Mouse (Mus musculus) neural tube, embryonic 12.5 days (tissue): ENCODE measurements around the gene Capns2. TPM values are rescaled to one million over a fixed set of nuclear protein-coding genes. Genes with fewer than 3 reads are reported as not detected.
A peak's percentile ranks its signal among the peaks of the same experiment; 100 is the strongest.

Source experiments
- ATAC-seq: fragments of 200-750 bp; cut with Nextera tagmentation; 2 replicates; pipeline ENCODE4 v1.8.0; 2017; ENCODE audit warnings: low read depth, mild to moderate bottlenecking, moderate TSS enrichment, moderate library complexity; ENCODE audit not compliant: low FRiP score
- H3K27ac ChIP-seq: fragments of 300-500 bp; sonication (generic); 2 replicates; pipeline ENCODE4 v1.5.1; 2016
- H3K27me3 ChIP-seq: fragments of 300-500 bp; sonication (generic); replicated peaks from 2 replicates; pipeline ENCODE4 v1.6.1; 2016; ENCODE audit warnings: mild to moderate bottlenecking
- H3K36me3 ChIP-seq: fragments of 300-500 bp; sonication (generic); 2 replicates; pipeline ENCODE4 v1.6.1; 2016; ENCODE audit warnings: mild to moderate bottlenecking
- H3K4me1 ChIP-seq: fragments of 300-500 bp; sonication (generic); 2 replicates; pipeline ENCODE4 v1.6.1; 2016
- H3K4me2 ChIP-seq: fragments of 300-500 bp; sonication (generic); replicated peaks from 2 replicates; pipeline ENCODE4 v1.6.1; 2016; ENCODE audit warnings: mild to moderate bottlenecking
- H3K4me3 ChIP-seq: fragments of 300-500 bp; sonication (generic); 2 replicates; pipeline ENCODE4 v1.5.1; 2016
- H3K9ac ChIP-seq: fragments of 300-500 bp; sonication (generic); 2 replicates; pipeline ENCODE4 v1.6.1; 2016; ENCODE audit warnings: mild to moderate bottlenecking
- H3K9me3 ChIP-seq: fragments of 300-500 bp; sonication (generic); 2 replicates; pipeline ENCODE4 v1.6.1; 2016; ENCODE audit warnings: mild to moderate bottlenecking
- WGBS: fragments of 180-500 bp; shearing (Covaris S2); methylation state at CpG from one replicate; pipeline ENCODE4 v1.1.7; 2016; 5-methylcytosine and 5-hydroxymethylcytosine counted together
- polyA plus RNA-seq: library from polyadenylated mRNA; unstranded; fragments of >200 nt; fragmentation: Nextera tagmentation; extraction: Ambion mirVana; gene quantifications from 2 replicates; pipeline ENCODE4 v1.2.1, GENCODE M21; 2016

The Capns2 gene
- 0.32 and 0.47 TPM in 2 replicates for polyA plus RNA-seq

GRCm38 (mm10) chr8:92901107-92901506 is at the start of gene Capns2:
TSS of gene Capns2 (plus strand) at chr8:92901407.
- Histone ChIP-seq H3K4me3 (no peak within 1 kb of the TSS), H3K27me3 (no peaks in the 10 kb centered on the region), H3K4me1 (no peaks in the 10 kb centered on the region), H3K36me3 (no peaks in the 10 kb centered on the region), H3K4me2 (no peak within 1 kb of the TSS), H3K9me3 (no peaks in the 10 kb centered on the region), H3K27ac (no peak within 1 kb of the TSS), H3K9ac (no peak within 1 kb of the TSS)
- 93% methylated on average over 5 of the region's 5 CpGs for WGBS
- no peak for ATAC-seq

DNA sequence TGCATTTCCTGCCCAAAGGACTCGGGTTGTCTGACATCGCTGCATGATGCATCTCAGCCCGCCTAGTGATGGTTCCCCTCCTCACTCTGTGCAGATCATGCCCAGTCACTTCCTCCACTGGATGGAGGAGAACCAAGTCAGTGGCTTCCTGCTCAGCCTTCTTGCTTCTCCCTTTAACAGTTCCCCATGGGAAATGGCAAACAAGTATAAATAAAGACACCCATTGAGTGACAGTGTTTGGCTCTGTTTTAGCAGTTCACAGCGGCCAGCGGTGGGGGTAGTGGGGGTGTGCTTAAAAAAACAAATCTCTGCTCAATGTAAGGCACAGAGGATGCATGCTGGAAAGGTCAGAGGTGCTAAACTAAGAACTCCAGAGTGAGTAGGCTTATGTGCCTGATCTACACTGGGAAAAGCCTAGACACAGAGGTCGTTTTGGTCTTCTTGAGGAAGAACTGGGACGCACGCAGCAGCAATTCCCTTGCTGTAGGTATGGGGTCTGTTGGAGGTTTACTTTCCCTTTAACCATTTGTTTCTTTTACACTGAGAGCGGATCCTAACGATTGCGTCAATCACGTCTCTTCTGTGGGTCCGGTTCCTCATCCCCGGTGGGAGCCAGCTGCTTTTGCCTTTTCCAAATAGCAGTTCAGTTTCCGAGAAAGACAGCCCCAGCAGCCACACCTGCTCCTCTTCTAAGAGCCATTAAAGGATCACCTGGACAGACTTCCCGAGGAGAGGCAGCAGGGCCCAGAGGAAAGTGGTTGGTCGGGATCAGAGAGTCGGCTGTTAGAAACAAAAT is 47.8 kb upstream of the Capns2 start:
- Histone ChIP-seq H3K4me3 (no peak overlapping the region), H3K27ac (no peak overlapping the region), H3K27me3 (peaks cover 18% of the 10 kb centered on the region), H3K4me2 (no peak overlapping the region), H3K9ac (no peak overlapping the region), H3K36me3 (no peaks in the 10 kb centered on the region), H3K4me1 (no peaks in the 10 kb centered on the region), H3K9me3 (no peaks in the 10 kb centered on the region)
- no peak for ATAC-seq
- 63% methylated on average over 18 of the region's 18 CpGs for WGBS

DNA sequence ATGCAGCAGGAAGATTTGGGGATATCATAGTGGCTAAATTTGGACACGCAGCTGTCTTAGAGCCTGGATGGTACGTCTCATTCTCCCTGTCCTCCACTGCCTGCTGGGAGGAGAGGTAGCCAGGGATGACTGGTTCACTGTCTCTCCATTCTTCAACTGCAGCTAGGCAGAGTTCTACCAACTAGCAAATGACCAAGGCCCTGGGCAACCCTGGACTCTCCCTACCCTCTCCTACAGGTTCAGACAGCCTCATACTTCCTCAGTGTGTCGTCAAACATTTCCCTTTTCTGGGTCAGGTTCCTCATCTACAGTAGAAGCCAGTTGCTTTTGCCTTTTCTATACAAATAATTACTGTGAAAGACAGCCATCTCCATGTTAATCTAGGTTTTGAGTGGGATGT is 46.5 kb upstream of the Capns2 start:
- peak overlapping the region; percentile 81 for H3K4me2 ChIP-seq
- 93% methylated on average over 3 of the region's 3 CpGs for WGBS
- no peak overlapping the region for H3K27ac ChIP-seq
- no peaks in the 10 kb centered on the region for H3K9me3 ChIP-seq
- H3K36me3 ChIP-seq, result no peaks in the 10 kb centered on the region
- no peak for ATAC-seq
- H3K27me3 ChIP-seq, result peaks cover 18% of the 10 kb centered on the region
- H3K4me1 ChIP-seq, result no peaks in the 10 kb centered on the region
- H3K4me3 ChIP-seq, result no peak overlapping the region
- H3K9ac ChIP-seq, result no peak overlapping the region

DNA sequence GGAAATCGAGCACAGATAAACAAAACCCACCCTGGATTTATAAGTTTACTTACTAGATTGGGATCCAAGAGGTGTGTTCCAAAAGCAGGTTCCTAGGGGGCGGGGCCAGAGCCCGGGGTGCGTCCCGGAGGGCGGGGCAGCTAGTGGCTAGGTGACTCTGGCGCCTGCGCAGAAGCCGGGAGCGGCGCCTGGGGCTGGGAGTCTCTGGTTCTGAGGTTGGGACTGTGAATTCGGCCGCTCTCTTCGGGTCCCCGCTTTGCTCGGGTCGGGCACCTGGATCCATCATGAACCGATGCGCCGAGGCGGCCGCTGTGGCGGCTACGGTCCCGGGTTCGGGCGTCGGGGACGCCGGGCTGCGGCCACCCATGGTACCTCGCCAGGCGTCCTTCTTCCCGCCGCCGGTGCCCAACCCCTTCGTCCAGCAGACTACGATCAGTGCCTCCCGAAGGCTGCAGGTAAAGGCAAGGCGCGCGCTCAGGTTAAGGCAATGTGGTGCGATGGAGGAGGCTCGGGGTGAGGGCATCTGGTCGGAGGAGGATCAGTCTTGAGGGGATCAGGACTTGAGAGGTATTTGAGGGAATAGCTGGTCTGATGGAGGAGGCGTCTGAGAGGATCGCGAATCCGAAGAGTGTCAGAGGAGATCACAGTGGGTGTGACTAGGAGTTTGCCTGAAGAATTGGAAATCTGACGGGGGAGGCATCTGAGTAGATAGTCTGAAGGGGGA is 45.9 kb upstream of the Capns2 start, which contains the start of gene Lpcat2:
Gene Lpcat2, plus strand, starts transcription at position 169 of the 724 bp plus-strand sequence.
- peak; percentile 80 for ATAC-seq
- under 1% methylated on average over 50 of the region's 50 CpGs for WGBS
- Histone ChIP-seq H3K27ac (no peak within 1 kb of the TSS), H3K27me3 (peaks cover 18% of the 10 kb centered on the region), H3K4me3 (peak within 1 kb of the TSS; percentile 54), H3K4me1 (no peaks in the 10 kb centered on the region), H3K4me2 (peak within 1 kb of the TSS; percentile 81), H3K36me3 (no peaks in the 10 kb centered on the region), H3K9me3 (no peaks in the 10 kb centered on the region), H3K9ac (peak within 1 kb of the TSS; percentile 64)

GRCm38 (mm10) chr8:92856273-92856986 is 44.8 kb upstream of the Capns2 start:
- H3K4me1 ChIP-seq, result no peaks in the 10 kb centered on the region
- H3K27me3 ChIP-seq, result peaks cover 18% of the 10 kb centered on the region
- peak overlapping the region; percentile 54 for H3K4me3 ChIP-seq
- H3K36me3 ChIP-seq, result no peaks in the 10 kb centered on the region
- ATAC-seq, result no peak
- peak overlapping the region; percentile 81 for H3K4me2 ChIP-seq
- 84% methylated on average over 7 of the region's 7 CpGs for WGBS
- H3K27ac ChIP-seq, result no peak overlapping the region
- no peaks in the 10 kb centered on the region for H3K9me3 ChIP-seq
- H3K9ac ChIP-seq, result no peak overlapping the region

GRCm38 (mm10) chr8:92858475-92859182 is 42.6 kb upstream of the Capns2 start:
- no peak for ATAC-seq
- 76% methylated on average over 14 of the region's 14 CpGs for WGBS
- Histone ChIP-seq H3K27me3 (peaks cover 18% of the 10 kb centered on the region), H3K9me3 (no peaks in the 10 kb centered on the region), H3K4me3 (no peak overlapping the region), H3K36me3 (no peaks in the 10 kb centered on the region), H3K4me1 (no peaks in the 10 kb centered on the region), H3K4me2 (no peak overlapping the region), H3K27ac (no peak overlapping the region), H3K9ac (no peak overlapping the region)

GRCm38 (mm10) chr8:92861977-92862376 is 39.2 kb upstream of the Capns2 start:
- Histone ChIP-seq H3K9me3 (no peaks in the 10 kb centered on the region), H3K36me3 (no peaks in the 10 kb centered on the region), H3K4me2 (no peak overlapping the region), H3K9ac (no peak overlapping the region), H3K27ac (no peak overlapping the region), H3K27me3 (no peaks in the 10 kb centered on the region), H3K4me1 (no peaks in the 10 kb centered on the region), H3K4me3 (no peak overlapping the region)
- no peak for ATAC-seq
- 100% methylated on average over 1 of the region's 1 CpGs for WGBS

DNA sequence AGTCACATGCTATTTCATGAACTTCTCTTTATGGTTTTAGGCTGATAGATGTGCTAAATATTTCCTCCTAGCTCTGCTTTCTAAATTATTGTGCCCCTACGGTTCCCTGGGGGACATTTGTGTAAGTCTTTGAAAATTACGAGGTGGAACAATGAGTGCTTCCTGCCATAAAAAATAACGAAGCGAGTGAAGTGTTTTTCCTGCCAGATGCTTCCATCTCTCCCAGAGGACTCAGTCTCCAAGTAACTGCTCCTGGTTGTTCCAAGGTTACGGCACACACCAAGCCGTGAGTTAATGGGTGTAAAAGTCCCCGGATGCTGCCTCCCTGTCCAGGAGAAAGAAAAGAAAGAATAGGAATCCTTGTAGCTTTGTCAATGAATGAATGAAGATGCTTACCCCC is 30.9 kb upstream of the Capns2 start:
- ATAC-seq, result no peak
- 0 out of 2 replicates have a peak, but pooled peaks cover 4% of the 10 kb centered on the region for H3K4me1 ChIP-seq
- H3K27me3 ChIP-seq, result no peaks in the 10 kb centered on the region
- H3K9me3 ChIP-seq, result no peaks in the 10 kb centered on the region
- no peak overlapping the region for H3K4me3 ChIP-seq
- H3K27ac ChIP-seq, result no peak overlapping the region
- H3K4me2 ChIP-seq, result no peak overlapping the region
- 10% methylated on average over 7 of the region's 7 CpGs for WGBS
- no peaks in the 10 kb centered on the region for H3K36me3 ChIP-seq
- H3K9ac ChIP-seq, result no peak overlapping the region

- Histone ChIP-seq H3K4me3 (no peak overlapping the region), H3K4me2 (no peak overlapping the region), H3K9ac (no peak overlapping the region), H3K9me3 (no peaks in the 10 kb centered on the region), H3K36me3 (no peaks in the 10 kb centered on the region), H3K4me1 (0 out of 2 replicates have a peak, but pooled peaks cover 4% of the 10 kb centered on the region), H3K27ac (no peak overlapping the region), H3K27me3 (no peaks in the 10 kb centered on the region)
- no peak for ATAC-seq
- WGBS, result 59% methylated on average over 10 of the region's 10 CpGs
Measured at GRCm38 (mm10) chr8:92872063-92872759, 29.0 kb upstream of the Capns2 start.

DNA sequence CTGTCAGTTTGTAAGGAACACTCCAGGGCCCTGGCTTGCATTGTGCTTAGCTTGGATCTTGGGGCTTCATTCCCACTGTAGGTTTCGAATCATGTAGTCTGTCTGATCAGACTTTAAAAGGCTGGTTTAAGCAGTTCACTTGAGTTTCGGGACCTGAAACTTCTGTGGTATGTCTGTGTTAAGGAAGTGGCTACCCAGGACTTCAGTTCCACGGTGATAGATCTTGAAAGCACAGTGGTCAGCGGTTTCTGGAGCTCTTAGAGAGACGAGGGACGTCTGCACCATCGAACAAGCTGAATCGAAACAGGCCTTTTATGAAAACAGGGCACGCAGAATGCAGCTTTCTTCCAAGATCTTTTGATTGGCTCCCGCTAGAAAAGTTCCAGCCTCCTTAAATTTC is 25.4 kb upstream of the Capns2 start:
- Histone ChIP-seq H3K4me3 (no peak overlapping the region), H3K9me3 (0 out of 2 replicates have a peak, but pooled peaks cover 4% of the 10 kb centered on the region), H3K9ac (no peak overlapping the region), H3K36me3 (0 out of 2 replicates have a peak, but pooled peaks cover 6% of the 10 kb centered on the region), H3K4me1 (no peaks in the 10 kb centered on the region), H3K27ac (no peak overlapping the region), H3K27me3 (0 out of 2 replicates have a peak, but pooled peaks cover 4% of the 10 kb centered on the region), H3K4me2 (no peak overlapping the region)
- ATAC-seq, result no peak
- 62% methylated on average over 10 of the region's 10 CpGs for WGBS

DNA sequence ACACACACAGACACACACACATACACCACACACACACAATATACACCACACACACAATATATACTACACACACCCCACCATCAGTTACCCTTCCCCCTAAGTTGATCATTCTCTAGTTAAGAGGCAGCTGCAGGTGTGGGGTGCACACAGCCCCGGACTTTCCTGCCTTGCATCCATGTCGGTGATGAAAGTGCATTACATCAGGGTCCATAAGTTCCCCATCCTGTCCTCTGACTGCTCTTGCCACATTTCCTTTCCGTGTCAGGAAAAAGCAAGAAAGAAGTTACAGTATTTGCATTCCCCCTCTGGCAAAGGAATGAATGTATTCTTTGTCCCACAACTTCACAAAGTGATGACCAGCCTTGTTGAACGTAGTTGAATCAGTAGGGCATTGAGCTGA is 20.0 kb upstream of the Capns2 start:
- no peaks in the 10 kb centered on the region for H3K4me1 ChIP-seq
- no peak for ATAC-seq
- H3K27ac ChIP-seq, result no peak overlapping the region
- WGBS, result 67% methylated on average over 4 of the region's 4 CpGs
- no peak overlapping the region for H3K9ac ChIP-seq
- 0 out of 2 replicates have a peak, but pooled peaks cover 4% of the 10 kb centered on the region for H3K27me3 ChIP-seq
- no peak overlapping the region for H3K4me3 ChIP-seq
- no peak overlapping the region for H3K4me2 ChIP-seq
- H3K36me3 ChIP-seq, result 0 out of 2 replicates have a peak, but pooled peaks cover 6% of the 10 kb centered on the region
- 0 out of 2 replicates have a peak, but pooled peaks cover 4% of the 10 kb centered on the region for H3K9me3 ChIP-seq
